Mouse (Mus musculus) ES-Bruce4 (cell line): ENCODE measurements around the gene Gata1.

Experiments used
- CTCF ChIP-seq: IDR thresholded peaks from one replicate; pipeline ENCODE4 v1.8.1; 2011; ENCODE audit warnings: low read depth, low read length
- EP300 ChIP-seq: IDR thresholded peaks from 2 replicates; pipeline ENCODE4 v1.6.1; 2011; ENCODE audit warnings: low read depth, low read length; ENCODE audit not compliant: insufficient read depth
- POLR2A ChIP-seq: IDR thresholded peaks from one replicate; pipeline ENCODE4 v1.8.1; 2011; ENCODE audit warnings: low read length; ENCODE audit not compliant: insufficient read depth

DNA sequence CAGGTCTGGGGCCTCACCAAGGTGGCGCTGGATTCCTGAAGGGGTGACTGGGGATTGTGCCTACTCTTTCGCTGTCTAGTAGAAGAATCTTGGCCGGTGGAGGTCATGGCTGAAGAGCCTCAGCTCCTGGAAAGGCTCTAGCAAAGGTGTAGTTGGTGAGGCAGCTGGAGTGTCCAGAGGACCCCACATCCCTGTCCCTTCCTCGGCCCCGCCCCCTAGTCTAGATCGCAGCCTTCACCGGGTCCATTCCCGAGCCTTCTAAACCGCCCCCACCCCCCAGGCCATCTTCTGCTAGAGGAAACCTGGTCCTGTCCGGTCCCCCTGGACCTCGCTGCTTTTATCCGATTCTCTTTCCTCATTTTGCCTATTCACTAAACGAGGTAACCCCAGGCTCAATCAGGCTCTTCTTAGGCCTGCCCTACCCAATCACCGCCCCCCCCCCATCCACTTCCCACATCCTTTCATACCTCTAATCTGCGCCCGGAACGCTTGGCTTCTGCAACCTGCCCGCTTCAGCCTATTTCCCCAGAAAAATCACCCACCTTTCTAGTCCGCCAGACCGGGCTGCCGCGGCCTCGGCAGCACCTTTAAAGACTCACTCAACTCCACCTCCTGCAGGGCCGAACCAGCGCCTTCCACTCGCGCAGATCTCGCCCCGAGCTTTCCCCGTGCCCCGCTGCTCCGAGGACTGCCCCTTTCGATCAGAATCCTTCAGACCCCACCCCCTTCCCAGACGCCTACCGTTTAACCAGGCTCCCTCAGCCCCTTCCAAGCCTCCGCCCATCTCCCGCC lies 30.6 kb downstream of the Gata1 start, which contains the start of gene Hdac6:
- TF ChIP-seq CTCF (no peak), POLR2A (no peak), EP300 (no peak)
